Mouse (Mus musculus): ENCODE data around the gene Sema4a. TPM values are rescaled to one million over a fixed set of nuclear protein-coding genes. Genes with fewer than 3 reads are reported as not detected.
A peak's percentile ranks its signal among the peaks of the same experiment; 100 is the strongest.

The Sema4a gene
- polyA plus RNA-seq, 1 experiment from 2014 or later, result 28.8 TPM

GRCm38 (mm10) chr3:88500655-88501365, 39.8 kb upstream of the Sema4a start:
- peaks cover 32% of the 10 kb centered on the region for H3K27me3 ChIP-seq
- H3K9ac ChIP-seq (replicated peaks), result no peak overlapping the region
- H3K4me3 ChIP-seq (replicated peaks), result no peak overlapping the region
- peaks cover 30% of the 10 kb centered on the region for H3K4me1 ChIP-seq (replicated peaks)
- no peaks in the 10 kb centered on the region for H3K36me3 ChIP-seq
- H3K27ac ChIP-seq, result no peak overlapping the region
- no peaks in the 10 kb centered on the region for H3K9me3 ChIP-seq
- no peak overlapping the region for H3K4me2 ChIP-seq (replicated peaks)
- ATAC-seq, result no peak
- WGBS, result 52% methylated on average over 4 of the region's 4 CpGs

- Histone ChIP-seq H3K27me3 (peaks cover 31% of the 10 kb centered on the region), H3K4me1 (replicated peaks) (peaks cover 30% of the 10 kb centered on the region), H3K4me2 (replicated peaks) (no peak overlapping the region), H3K9ac (replicated peaks) (no peak overlapping the region), H3K4me3 (replicated peaks) (no peak overlapping the region), H3K36me3 (no peaks in the 10 kb centered on the region), H3K27ac (no peak overlapping the region), H3K9me3 (no peaks in the 10 kb centered on the region)
- no peak for ATAC-seq
- 85% methylated on average over 7 of the region's 7 CpGs for WGBS
Measured at GRCm38 (mm10) chr3:88500087-88500486, 39.1 kb upstream of the Sema4a start.

GRCm38 (mm10) chr3:88499580-88499979, 38.6 kb upstream of the Sema4a start:
- ATAC-seq, result no peak
- peaks cover 28% of the 10 kb centered on the region for H3K27me3 ChIP-seq
- H3K9ac ChIP-seq (replicated peaks), result no peak overlapping the region
- WGBS, result 84% methylated on average over 4 of the region's 4 CpGs
- no peaks in the 10 kb centered on the region for H3K36me3 ChIP-seq
- H3K9me3 ChIP-seq, result no peaks in the 10 kb centered on the region
- no peak overlapping the region for H3K4me2 ChIP-seq (replicated peaks)
- H3K4me1 ChIP-seq (replicated peaks), result peaks cover 30% of the 10 kb centered on the region
- H3K27ac ChIP-seq, result no peak overlapping the region
- no peak overlapping the region for H3K4me3 ChIP-seq (replicated peaks)

- Histone ChIP-seq H3K4me3 (replicated peaks) (no peak overlapping the region), H3K4me2 (replicated peaks) (no peak overlapping the region), H3K9ac (replicated peaks) (no peak overlapping the region), H3K4me1 (replicated peaks) (peaks cover 19% of the 10 kb centered on the region), H3K27ac (no peak overlapping the region), H3K36me3 (no peaks in the 10 kb centered on the region), H3K27me3 (peaks cover 3% of the 10 kb centered on the region; the same call in 1 of the 2 replicates), H3K9me3 (no peaks in the 10 kb centered on the region)
- ATAC-seq, result no peak
- 86% methylated on average over 10 of the region's 10 CpGs for WGBS
Measured at GRCm38 (mm10) chr3:88495741-88496415, 34.9 kb upstream of the Sema4a start.

- 72% methylated on average over 9 of the region's 9 CpGs for WGBS
- no peak overlapping the region for H3K4me2 ChIP-seq (replicated peaks)
- no peak overlapping the region for H3K9ac ChIP-seq (replicated peaks)
Measured at GRCm38 (mm10) chr3:88494836-88495628, 34.0 kb upstream of the Sema4a start.

GRCm38 (mm10) chr3:88493706-88494582, 33.0 kb upstream of the Sema4a start:
- Histone ChIP-seq H3K4me1 (replicated peaks) (peaks cover 17% of the 10 kb centered on the region), H3K4me2 (replicated peaks) (no peak overlapping the region), H3K9me3 (no peaks in the 10 kb centered on the region), H3K4me3 (replicated peaks) (no peak overlapping the region), H3K9ac (replicated peaks) (no peak overlapping the region), H3K36me3 (no peaks in the 10 kb centered on the region), H3K27me3 (no peaks in the 10 kb centered on the region), H3K27ac (no peak overlapping the region)
- no peak for ATAC-seq
- 77% methylated on average over 11 of the region's 11 CpGs for WGBS

More at GRCm38 (mm10) chr3:88494836-88495628, 34.0 kb upstream of the Sema4a start:
- H3K27me3 ChIP-seq, result no peaks in the 10 kb centered on the region
- no peak overlapping the region for H3K27ac ChIP-seq
- H3K9me3 ChIP-seq, result no peaks in the 10 kb centered on the region
- no peaks in the 10 kb centered on the region for H3K36me3 ChIP-seq
- ATAC-seq, result no peak
- no peak overlapping the region for H3K4me3 ChIP-seq (replicated peaks)
- peaks cover 17% of the 10 kb centered on the region for H3K4me1 ChIP-seq (replicated peaks)

GRCm38 (mm10) chr3:88487396-88487795, 26.4 kb upstream of the Sema4a start:
- Histone ChIP-seq H3K27ac (no peak overlapping the region), H3K27me3 (peaks cover 53% of the 10 kb centered on the region), H3K4me1 (replicated peaks) (peaks cover 19% of the 10 kb centered on the region), H3K36me3 (peaks cover 10% of the 10 kb centered on the region; the same call in 1 of the 2 replicates), H3K9me3 (no peaks in the 10 kb centered on the region), H3K4me3 (replicated peaks) (no peak overlapping the region), H3K9ac (replicated peaks) (no peak overlapping the region), H3K4me2 (replicated peaks) (no peak overlapping the region)
- no peak for ATAC-seq
- WGBS, result 77% methylated on average over 1 of the region's 1 CpGs

- ATAC-seq, result no peak
- Histone ChIP-seq H3K36me3 (peaks cover 10% of the 10 kb centered on the region; the same call in 1 of the 2 replicates), H3K9ac (replicated peaks) (no peak overlapping the region), H3K9me3 (no peaks in the 10 kb centered on the region), H3K4me3 (replicated peaks) (no peak overlapping the region), H3K4me1 (replicated peaks) (peaks cover 17% of the 10 kb centered on the region), H3K27ac (no peak overlapping the region), H3K4me2 (replicated peaks) (no peak overlapping the region), H3K27me3 (peaks cover 58% of the 10 kb centered on the region)
- WGBS, result 72% methylated on average over 4 of the region's 4 CpGs
Measured at GRCm38 (mm10) chr3:88486887-88487286, 25.9 kb upstream of the Sema4a start.

- WGBS, result 80% methylated on average over 5 of the region's 5 CpGs
- no peak overlapping the region for H3K4me2 ChIP-seq (replicated peaks)
- no peak overlapping the region for H3K4me3 ChIP-seq (replicated peaks)
- H3K4me1 ChIP-seq (replicated peaks), result peaks cover 17% of the 10 kb centered on the region
- no peak overlapping the region for H3K27ac ChIP-seq
- ATAC-seq, result no peak
- H3K27me3 ChIP-seq, result peaks cover 63% of the 10 kb centered on the region
- H3K36me3 ChIP-seq, result peaks cover 10% of the 10 kb centered on the region; the same call in 1 of the 2 replicates
- H3K9ac ChIP-seq (replicated peaks), result no peak overlapping the region
- no peaks in the 10 kb centered on the region for H3K9me3 ChIP-seq
Measured at GRCm38 (mm10) chr3:88486043-88486442, 25.1 kb upstream of the Sema4a start.

- H3K9me3 ChIP-seq, result no peaks in the 10 kb centered on the region
- peak overlapping the region; percentile 18 for H3K4me3 ChIP-seq (replicated peaks)
- peak overlapping the region; percentile 44 for H3K4me2 ChIP-seq (replicated peaks)
- peaks cover 68% of the 10 kb centered on the region for H3K27me3 ChIP-seq
- peaks cover 10% of the 10 kb centered on the region; the same call in 1 of the 2 replicates for H3K36me3 ChIP-seq
- no peak overlapping the region for H3K27ac ChIP-seq
- H3K9ac ChIP-seq (replicated peaks), result peak overlapping the region; percentile 32; the same call in 1 of the 2 replicates
- 14% methylated on average over 39 of the region's 39 CpGs for WGBS
- H3K4me1 ChIP-seq (replicated peaks), result peaks cover 17% of the 10 kb centered on the region
- no peak for ATAC-seq
Measured at GRCm38 (mm10) chr3:88484597-88485316, 23.8 kb upstream of the Sema4a start.

- Histone ChIP-seq H3K9ac (replicated peaks) (0 out of 2 replicates have a peak overlapping the region, but pooled peaks have one; percentile 2), H3K27me3 (peaks cover 68% of the 10 kb centered on the region), H3K4me3 (replicated peaks) (no peak overlapping the region), H3K27ac (no peak overlapping the region), H3K4me2 (replicated peaks) (no peak overlapping the region), H3K36me3 (peaks cover 10% of the 10 kb centered on the region; the same call in 1 of the 2 replicates), H3K9me3 (no peaks in the 10 kb centered on the region), H3K4me1 (replicated peaks) (peaks cover 15% of the 10 kb centered on the region)
- 4% methylated on average over 5 of the region's 5 CpGs for WGBS
- peak; percentile 74 for ATAC-seq
Measured at GRCm38 (mm10) chr3:88483621-88484020, 22.6 kb upstream of the Sema4a start.
